Mouse (Mus musculus): Measurements from ENCODE around the gene Gm21060. TPM values are rescaled to one million over a fixed set of nuclear protein-coding genes. Genes with fewer than 3 reads are reported as not detected.
"Not testable (repeated sequence)": the region's sequence is repeated elsewhere in the genome, so short reads cannot be mapped to it uniquely, and the experiment has no call there.

The Gm21060 gene
- total RNA-seq (2021), result not detected

- DNase-seq, result no peak
- intact Hi-C loops (cut with DNase I), result no loop called here
Observed at GRCm38 (mm10) chr19:61296969-61297368, at the start of gene Gm21060. TSS of gene Gm21060 (minus strand) at chr19:61297069.

DNA sequence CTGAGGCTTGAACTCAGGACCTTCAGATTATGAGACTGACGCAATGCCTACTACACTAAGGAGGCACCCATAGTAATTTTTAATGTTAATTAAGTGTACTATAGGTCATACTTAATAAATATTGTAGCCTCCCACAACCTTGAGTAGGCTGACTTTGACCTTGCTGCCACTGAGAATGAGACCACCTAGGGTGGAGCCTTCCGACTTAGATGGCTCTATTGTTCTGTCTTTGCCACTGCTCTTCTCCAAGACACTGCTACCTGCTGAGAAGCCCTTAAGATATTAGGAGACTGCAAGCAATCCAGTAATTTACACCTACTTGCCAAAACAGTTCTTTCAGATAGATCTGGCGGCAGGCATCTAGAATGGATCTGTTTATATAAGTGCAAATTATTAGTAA lies 24.0 kb upstream of the Gm21060 start:
- intact Hi-C loops (cut with DNase I), result not testable (repeated sequence)

DNA sequence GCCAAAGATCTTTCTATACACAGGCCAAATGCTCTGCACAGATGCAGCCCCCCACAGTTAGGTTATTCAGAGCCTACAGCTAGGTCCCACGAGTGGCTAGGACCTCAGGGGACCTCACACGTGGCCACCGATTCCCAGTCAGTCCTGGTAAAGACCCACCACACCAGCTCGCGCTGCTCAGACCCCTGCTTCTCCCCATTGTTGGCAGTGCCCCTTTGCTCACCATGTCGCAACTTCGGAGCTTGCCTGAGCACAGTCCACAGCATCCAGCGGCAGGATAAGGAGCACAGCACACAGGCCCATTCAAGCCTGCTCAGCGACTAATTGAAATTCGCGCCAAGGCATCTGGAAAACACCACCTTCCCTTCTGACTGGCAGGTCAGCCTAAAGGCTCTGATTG lies 16.3 kb upstream of the Gm21060 start:
- intact Hi-C loops (cut with DNase I); DNase-seq: not testable (repeated sequence)

More for the DNA sequence above, 24.0 kb upstream of the Gm21060 start:
- not testable (repeated sequence) for DNase-seq

- DNase-seq, result not testable (repeated sequence)
Observed at GRCm38 (mm10) chr19:61312400-61312799, 15.5 kb upstream of the Gm21060 start.

DNA sequence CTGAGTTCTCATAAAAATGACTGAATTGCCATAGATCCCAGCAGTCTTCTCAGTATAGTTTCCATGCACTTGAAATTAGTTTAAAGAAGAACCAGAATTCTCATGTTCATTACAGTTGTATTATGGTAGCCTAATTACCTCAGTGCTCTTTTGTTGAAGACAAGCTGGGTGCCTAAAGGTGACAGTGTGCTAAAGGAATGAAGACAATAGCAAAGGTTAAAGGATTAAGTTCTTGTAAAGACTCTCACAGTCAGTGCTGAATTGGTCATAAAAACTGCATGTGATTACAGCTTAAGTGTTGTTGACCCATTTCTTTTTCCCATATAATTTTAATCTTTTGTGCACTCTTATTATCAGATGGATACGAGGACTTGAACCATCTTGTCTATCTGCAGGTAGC lies 11.2 kb upstream of the Gm21060 start:
- DNase-seq; intact Hi-C loops (cut with DNase I): not testable (repeated sequence)

More at GRCm38 (mm10) chr19:61312400-61312799, 15.5 kb upstream of the Gm21060 start:
- intact Hi-C loops (cut with DNase I), result not testable (repeated sequence)

GRCm38 (mm10) chr19:61285033-61285432 lies 11.8 kb downstream of the Gm21060 start:
- intact Hi-C loops (cut with DNase I); DNase-seq: not testable (repeated sequence)

GRCm38 (mm10) chr19:61283581-61283980 lies 13.3 kb downstream of the Gm21060 start:
- no peak for DNase-seq
- intact Hi-C loops (cut with DNase I), result no loop called here

DNA sequence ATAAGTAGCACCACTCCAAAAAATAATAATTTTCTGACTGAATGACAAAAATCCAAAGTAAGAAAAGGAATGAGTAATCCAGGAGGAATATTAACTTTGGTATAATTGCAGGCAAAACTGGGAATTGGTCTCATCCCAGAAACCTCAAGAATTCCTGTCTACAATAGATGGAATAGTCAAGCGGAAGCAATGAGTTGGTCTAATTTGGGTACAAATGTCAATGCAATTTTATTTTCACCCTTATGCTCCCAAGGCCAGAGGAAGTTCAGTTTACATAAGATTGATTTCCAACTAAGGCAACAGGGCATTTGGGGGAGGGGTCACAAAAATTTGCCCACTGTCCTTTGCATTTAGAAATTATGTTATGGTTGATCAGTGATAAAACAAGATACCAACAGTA lies 21.4 kb downstream of the Gm21060 start:
- DNase-seq, result no peak
- intact Hi-C loops (cut with DNase I), result no loop called here

DNA sequence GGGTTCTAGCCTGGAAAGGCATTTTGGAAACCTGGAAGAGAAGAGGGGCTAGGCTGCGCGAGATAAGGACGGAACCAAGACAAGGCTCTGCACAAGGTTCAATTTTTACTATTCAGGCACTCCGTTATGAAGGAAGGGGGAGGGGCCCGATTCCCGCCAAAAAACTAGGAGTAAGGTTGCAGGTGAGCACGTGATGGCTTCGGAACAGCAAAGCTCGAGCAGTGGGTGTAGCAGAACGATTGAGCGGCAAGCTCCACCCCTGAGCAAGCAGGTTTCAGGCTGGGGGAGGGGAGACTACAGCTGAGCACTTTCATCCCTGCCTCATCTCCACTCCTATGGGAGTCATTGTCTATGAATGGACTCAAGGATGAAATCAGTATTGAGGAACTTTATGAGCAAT lies 27.7 kb downstream of the Gm21060 start:
- intact Hi-C loops (cut with DNase I); DNase-seq: not testable (repeated sequence)

GRCm38 (mm10) chr19:61267141-61267540 lies 29.7 kb downstream of the Gm21060 start:
- intact Hi-C loops (cut with DNase I), result loop anchor here (2.0 kb wide), 1 partner anchor 68 kb away; no protein-coding TSS in a partner anchor
- no peak for DNase-seq

DNA sequence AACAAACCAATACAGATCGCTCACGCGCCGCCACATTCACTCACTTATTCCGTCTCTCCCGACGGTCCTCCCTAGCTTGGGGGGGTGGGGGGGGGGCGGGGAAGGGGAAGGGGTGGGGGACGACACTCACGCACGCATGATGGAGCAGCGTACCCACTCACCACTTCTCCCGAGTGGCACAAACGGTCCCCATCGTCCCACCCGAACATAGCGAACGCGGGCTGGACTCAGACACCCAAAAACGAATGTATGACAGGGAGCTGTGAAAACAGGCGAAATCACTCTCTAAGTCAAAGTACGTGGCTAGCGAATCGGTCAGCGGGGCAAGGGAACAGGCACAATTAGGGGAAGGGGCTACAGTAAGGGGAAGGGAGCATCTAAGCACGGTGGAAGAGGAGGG lies 30.2 kb downstream of the Gm21060 start:
- DNase-seq, result peak; percentile 31
- intact Hi-C loops (cut with DNase I), result loop anchor here (2.0 kb wide), 1 partner anchor 68 kb away; no protein-coding TSS in a partner anchor

GRCm38 (mm10) chr19:61266246-61266615 lies 30.6 kb downstream of the Gm21060 start:
- intact Hi-C loops (cut with DNase I), result loop anchor here (2.0 kb wide), 1 partner anchor 67 kb away; no protein-coding TSS in a partner anchor
- DNase-seq, result peak; percentile 48

DNA sequence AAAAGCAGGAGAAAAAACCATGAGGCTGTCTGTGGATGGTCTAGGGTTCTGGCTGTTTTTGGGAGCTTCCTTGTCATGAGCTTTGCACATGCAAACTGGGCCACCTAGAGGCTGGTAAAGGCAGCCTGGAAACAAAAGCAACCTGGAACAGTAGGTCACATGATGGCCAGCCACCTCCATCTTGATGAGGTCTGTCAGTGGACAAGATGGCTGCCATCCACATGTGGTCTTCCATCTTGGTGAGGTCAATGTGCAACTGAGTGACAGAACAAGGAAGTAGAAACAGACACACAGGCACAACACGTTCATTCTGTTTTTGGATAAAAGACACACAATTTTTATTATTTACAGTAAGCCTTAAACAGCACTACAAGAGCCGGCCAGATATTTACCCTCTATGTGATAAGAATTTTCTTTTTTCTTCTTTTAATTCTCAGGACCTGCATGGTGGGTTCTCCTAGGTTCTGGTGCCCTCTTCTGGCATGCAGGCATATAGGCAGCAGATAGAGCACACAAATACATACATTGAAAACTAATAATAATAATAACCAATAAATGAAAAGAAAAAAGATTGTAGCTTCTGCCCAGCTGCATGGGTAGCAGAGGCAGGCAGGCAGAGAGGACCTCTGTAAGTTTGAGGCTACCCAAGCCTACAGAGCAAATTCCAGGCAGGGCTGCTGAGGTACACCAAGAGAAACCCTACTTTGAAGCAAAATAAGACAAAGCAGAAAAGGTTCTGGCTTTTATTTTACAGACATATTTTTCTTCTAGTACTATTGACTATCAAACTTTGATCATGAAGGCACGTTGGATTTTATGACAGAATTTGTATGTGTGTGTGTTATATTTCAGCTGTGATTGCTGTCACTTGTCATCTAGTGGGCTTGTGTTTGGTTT lies 31.3 kb downstream of the Gm21060 start:
- peak; percentile 75 for DNase-seq
- intact Hi-C loops (cut with DNase I), result loop anchor here (2.0 kb wide), 1 partner anchor 67 kb away; no protein-coding TSS in a partner anchor

- DNase-seq, result no peak
- intact Hi-C loops (cut with DNase I), result no loop called here
Observed at GRCm38 (mm10) chr19:61264933-61265332, 31.9 kb downstream of the Gm21060 start.

GRCm38 (mm10) chr19:61264227-61264626 lies 32.6 kb downstream of the Gm21060 start:
- intact Hi-C loops (cut with DNase I), result no loop called here
- DNase-seq, result no peak

DNA sequence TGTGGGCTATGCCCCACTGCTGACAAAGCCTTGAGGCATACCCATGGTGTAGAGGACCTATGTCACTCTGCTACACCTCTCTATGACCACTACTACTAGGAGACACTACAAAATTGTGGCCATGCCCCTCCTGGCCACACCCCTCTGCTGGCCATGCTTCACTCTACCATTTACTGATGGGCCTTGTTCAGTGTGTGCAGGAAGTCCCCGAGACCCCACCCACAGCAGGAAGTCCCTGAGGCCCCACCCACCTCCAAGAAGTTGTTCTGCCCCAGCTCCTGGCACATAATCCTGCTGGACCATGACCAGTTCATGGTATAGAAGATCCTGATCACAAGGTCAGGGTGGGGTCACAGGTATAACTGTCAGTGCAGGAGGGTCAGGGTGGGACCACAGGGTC lies 35.6 kb downstream of the Gm21060 start:
- intact Hi-C loops (cut with DNase I), result no loop called here
- no peak for DNase-seq

- DNase-seq, result no peak
- intact Hi-C loops (cut with DNase I), result no loop called here
Observed at GRCm38 (mm10) chr19:61257733-61258132, 39.1 kb downstream of the Gm21060 start.

DNA sequence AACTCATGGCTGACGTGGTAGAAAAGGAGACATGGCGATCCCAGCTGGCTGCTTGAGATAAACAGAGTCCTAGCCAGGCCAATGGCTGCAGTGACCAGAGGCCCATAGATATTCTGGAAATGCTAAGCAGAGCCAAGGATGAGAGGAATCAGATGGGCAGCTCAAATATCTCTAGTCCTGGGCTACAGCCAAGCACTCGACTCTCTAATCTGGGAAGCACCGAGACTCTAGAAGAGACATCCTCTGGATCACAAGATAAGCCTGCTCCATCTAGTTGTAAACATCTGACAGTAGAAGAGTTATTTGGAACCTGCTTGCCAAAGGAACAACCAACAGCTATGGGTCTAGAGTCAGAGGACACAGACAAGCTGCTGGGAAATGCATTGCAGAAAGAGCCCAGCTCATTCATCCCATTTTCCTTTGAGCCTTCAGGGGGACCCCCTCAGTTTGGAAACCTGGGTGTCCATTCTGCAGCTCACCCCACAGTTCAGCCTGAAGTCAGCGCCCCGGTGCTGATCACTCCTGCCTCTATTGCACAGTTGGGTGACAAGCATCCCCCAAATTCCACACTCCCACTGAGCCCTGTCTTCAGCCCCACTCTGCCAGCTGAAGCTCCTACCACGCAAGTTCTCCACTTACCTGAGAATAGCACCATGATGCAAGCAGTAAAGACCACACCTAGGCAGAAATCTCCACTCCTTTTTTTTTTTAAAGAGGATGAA lies 40.5 kb downstream of the Gm21060 start:
- intact Hi-C loops (cut with DNase I), result no loop called here
- no peak for DNase-seq

GRCm38 (mm10) chr19:61247334-61247733 lies 49.5 kb downstream of the Gm21060 start:
- intact Hi-C loops (cut with DNase I); DNase-seq: not testable (repeated sequence)
